Mouse (Mus musculus): ENCODE results near the gene Gm20388. TPM values are rescaled to one million over a fixed set of nuclear protein-coding genes. Genes with fewer than 3 reads are reported as not detected.
"Not testable (repeated sequence)": the region's sequence is repeated elsewhere in the genome, so short reads cannot be mapped to it uniquely, and the experiment has no call there.

Gm20388 gene
- total RNA-seq, 1 experiment from 2014 or later, result 18.4 TPM

GRCm38 (mm10) chr8:122610612-122611277 lies 2700.1 kb downstream of the Gm20388 start:
- ATAC-seq (replicated peaks in 1 of 2; ENCODE audit: insufficient read depth in 1 of 2, low FRiP score in 2 of 2, low TSS enrichment in 1 of 2, low read depth in 1 of 2, poor library complexity in 2 of 2, severe bottlenecking in 2 of 2), result peak; percentile 25 to 45

- ATAC-seq (replicated peaks in 1 of 2; ENCODE audit: insufficient read depth in 1 of 2, low FRiP score in 2 of 2, low TSS enrichment in 1 of 2, low read depth in 1 of 2, poor library complexity in 2 of 2, severe bottlenecking in 2 of 2), result peak; percentile 97 to 98
Measured at GRCm38 (mm10) chr8:122611295-122612133, 2700.9 kb downstream of the Gm20388 start, which contains the start of the genes Galns and Trappc2l. Gene Galns (minus strand): TSS chr8:122611463. Gene Trappc2l (plus strand): TSS chr8:122611640.

- ATAC-seq (replicated peaks in 1 of 2; ENCODE audit: insufficient read depth in 1 of 2, low FRiP score in 2 of 2, low TSS enrichment in 1 of 2, low read depth in 1 of 2, poor library complexity in 2 of 2, severe bottlenecking in 2 of 2), result no peak
Measured at GRCm38 (mm10) chr8:122616181-122616905, 2705.7 kb downstream of the Gm20388 start.

- ATAC-seq (replicated peaks in 1 of 2; ENCODE audit: insufficient read depth in 1 of 2, low FRiP score in 2 of 2, low TSS enrichment in 1 of 2, low read depth in 1 of 2, poor library complexity in 2 of 2, severe bottlenecking in 2 of 2), result peak; percentile 68; a peak in 3 of 4 replicates
Measured at GRCm38 (mm10) chr8:122617947-122618546, 2707.4 kb downstream of the Gm20388 start.

GRCm38 (mm10) chr8:122618660-122619378 lies 2708.2 kb downstream of the Gm20388 start:
- ATAC-seq (replicated peaks in 1 of 2; ENCODE audit: insufficient read depth in 1 of 2, low FRiP score in 2 of 2, low TSS enrichment in 1 of 2, low read depth in 1 of 2, poor library complexity in 2 of 2, severe bottlenecking in 2 of 2), result no peak

GRCm38 (mm10) chr8:122620446-122620845 lies 2709.8 kb downstream of the Gm20388 start:
- ATAC-seq (replicated peaks in 1 of 2; ENCODE audit: insufficient read depth in 1 of 2, low FRiP score in 2 of 2, low TSS enrichment in 1 of 2, low read depth in 1 of 2, poor library complexity in 2 of 2, severe bottlenecking in 2 of 2), result no peak

GRCm38 (mm10) chr8:122622727-122623126 lies 2712.1 kb downstream of the Gm20388 start, which contains the start of gene Pabpn1l:
Gene Pabpn1l (minus strand): TSS chr8:122622739.
- no peak for ATAC-seq (replicated peaks in 1 of 2; ENCODE audit: insufficient read depth in 1 of 2, low FRiP score in 2 of 2, low TSS enrichment in 1 of 2, low read depth in 1 of 2, poor library complexity in 2 of 2, severe bottlenecking in 2 of 2)

- no peak for ATAC-seq (replicated peaks in 1 of 2; ENCODE audit: insufficient read depth in 1 of 2, low FRiP score in 2 of 2, low TSS enrichment in 1 of 2, low read depth in 1 of 2, poor library complexity in 2 of 2, severe bottlenecking in 2 of 2)
Measured at GRCm38 (mm10) chr8:122623844-122624642, 2713.4 kb downstream of the Gm20388 start.

GRCm38 (mm10) chr8:122624653-122625052 lies 2714.0 kb downstream of the Gm20388 start:
- ATAC-seq (replicated peaks in 1 of 2; ENCODE audit: insufficient read depth in 1 of 2, low FRiP score in 2 of 2, low TSS enrichment in 1 of 2, low read depth in 1 of 2, poor library complexity in 2 of 2, severe bottlenecking in 2 of 2), result no peak

GRCm38 (mm10) chr8:122625811-122626210 lies 2715.2 kb downstream of the Gm20388 start:
- no peak for ATAC-seq (replicated peaks in 1 of 2; ENCODE audit: insufficient read depth in 1 of 2, low FRiP score in 2 of 2, low TSS enrichment in 1 of 2, low read depth in 1 of 2, poor library complexity in 2 of 2, severe bottlenecking in 2 of 2)

- ATAC-seq (replicated peaks in 1 of 2; ENCODE audit: insufficient read depth in 1 of 2, low FRiP score in 2 of 2, low TSS enrichment in 1 of 2, low read depth in 1 of 2, poor library complexity in 2 of 2, severe bottlenecking in 2 of 2), result peak in 1 of 2 experiments; percentile 54; a peak in 2 of 4 replicates
Measured at GRCm38 (mm10) chr8:122626896-122627295, 2716.3 kb downstream of the Gm20388 start.

GRCm38 (mm10) chr8:122629388-122629787 lies 2718.7 kb downstream of the Gm20388 start:
- no peak for ATAC-seq (replicated peaks in 1 of 2; ENCODE audit: insufficient read depth in 1 of 2, low FRiP score in 2 of 2, low TSS enrichment in 1 of 2, low read depth in 1 of 2, poor library complexity in 2 of 2, severe bottlenecking in 2 of 2)

GRCm38 (mm10) chr8:122630696-122631095 lies 2720.1 kb downstream of the Gm20388 start:
- ATAC-seq (replicated peaks in 1 of 2; ENCODE audit: insufficient read depth in 1 of 2, low FRiP score in 2 of 2, low TSS enrichment in 1 of 2, low read depth in 1 of 2, poor library complexity in 2 of 2, severe bottlenecking in 2 of 2), result no peak

- not testable (repeated sequence) for ATAC-seq (replicated peaks in 1 of 2; ENCODE audit: insufficient read depth in 1 of 2, low FRiP score in 2 of 2, low TSS enrichment in 1 of 2, low read depth in 1 of 2, poor library complexity in 2 of 2, severe bottlenecking in 2 of 2)
Measured at GRCm38 (mm10) chr8:122632134-122632533, 2721.5 kb downstream of the Gm20388 start.

GRCm38 (mm10) chr8:122633205-122633604 lies 2722.6 kb downstream of the Gm20388 start:
- no peak for ATAC-seq (replicated peaks in 1 of 2; ENCODE audit: insufficient read depth in 1 of 2, low FRiP score in 2 of 2, low TSS enrichment in 1 of 2, low read depth in 1 of 2, poor library complexity in 2 of 2, severe bottlenecking in 2 of 2)
